Comparison of ENCODE assay signal across 10 mouse cellular contexts in the genomic region with DNA sequence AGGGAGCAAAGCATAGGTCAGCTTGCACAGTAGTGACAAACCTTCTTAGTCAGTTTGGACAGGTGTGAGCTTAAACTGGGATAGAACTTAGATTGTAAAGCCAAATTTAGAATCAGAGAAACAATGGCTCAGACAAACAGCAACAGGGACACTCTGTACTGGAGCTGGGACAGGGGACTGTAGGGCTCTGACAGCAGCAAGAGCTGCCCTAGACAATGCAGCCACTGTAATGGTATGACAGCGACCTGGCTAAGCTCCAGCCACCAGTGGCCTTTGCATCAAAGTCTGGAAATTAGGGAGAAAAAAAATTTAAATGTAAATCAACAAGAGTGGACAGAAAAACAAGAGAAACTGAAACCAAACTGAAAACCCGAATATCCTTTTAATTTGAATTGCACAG. TPM values are rescaled to one million over a fixed set of nuclear protein-coding genes. Genes with fewer than 3 reads are reported as not detected.
A peak's percentile ranks its signal among the peaks of the same experiment; 100 is the strongest.
DNase-seq lines count a peak whose midpoint lies in the region; ATAC-seq lines count a peak whose summit lies in the region.
"Had no signal": no experiment of that assay in that cellular context is flagged by ENCODE, and none has a peak within 500 bp of the region (broad histone marks: within the 10 kb centered on the region; RNA-seq: fewer than 3 reads in every experiment).

No protein-coding gene starts in this region.

- peak; percentile 67 for DNase-seq in layer of hippocampus, adult 11-12 months (ENCODE audit: low spot score)
- DNase-seq in layer of hippocampus, postnatal 10 days (ENCODE audit: low spot score in 2 of 2) = no peak
- DNase-seq in cerebellum, adult 18-20 months = peak; percentile 13 to 18
- DNase-seq in heart, postnatal 10 days = peak; percentile 20 to 35
- DNase-seq in left cerebral cortex, postnatal 4 days = peak; percentile 28
- no peak for DNase-seq in liver, embryonic 11.5 days (ENCODE audit: low spot score)
- no peak for DNase-seq in ovary, postnatal 14 days (ENCODE audit: low spot score)
- DNase-seq in B cell, adult 2 months = no peak

- H3K9me3 ChIP-seq in liver, embryonic 11.5 days (ENCODE audit: control insufficient read depth, low read length) = no peaks in the 10 kb centered on the region
- H3K9me3 ChIP-seq: limb, embryonic 15.5 days had no signal

- 63% methylated on average over 2 of the region's 2 CpGs for WGBS in liver, embryonic 11.5 days

- ATAC-seq in liver, embryonic 11.5 days (replicated peaks; ENCODE audit: low FRiP score) = no peak
- ATAC-seq: Patski had no signal

- no peaks in the 10 kb centered on the region for H3K4me1 ChIP-seq in liver, embryonic 11.5 days (replicated peaks; ENCODE audit: control insufficient read depth, insufficient read depth, low read length)
- H3K4me1 ChIP-seq: limb, embryonic 15.5 days had no signal

- intact Hi-C loops in heart, postnatal 10 days (cut with DNase I) = no loop called here
- intact Hi-C loops in left cerebral cortex, postnatal 4 days (cut with DNase I) = no loop called here

- H3K4me3 ChIP-seq in liver, embryonic 11.5 days (ENCODE audit: low read depth, low read length) = no peak overlapping the region
- H3K4me3 ChIP-seq: limb, embryonic 15.5 days had no signal

- no peak overlapping the region for H3K27ac ChIP-seq in liver, embryonic 11.5 days (ENCODE audit: low read depth, low read length)
- H3K27ac ChIP-seq: limb, embryonic 15.5 days had no signal

- no peak overlapping the region for H3K4me2 ChIP-seq in liver, embryonic 11.5 days
- H3K4me2 ChIP-seq: limb, embryonic 15.5 days had no signal

- H3K9ac ChIP-seq in liver, embryonic 11.5 days (ENCODE audit: low read depth, low read length) = no peak overlapping the region
- H3K9ac ChIP-seq: limb, embryonic 15.5 days had no signal

- H3K27me3 ChIP-seq in liver, embryonic 11.5 days (replicated peaks; ENCODE audit: control insufficient read depth, insufficient read depth, low read length) = no peaks in the 10 kb centered on the region
- H3K27me3 ChIP-seq: limb, embryonic 15.5 days had no signal

- no peaks in the 10 kb centered on the region for H3K36me3 ChIP-seq in liver, embryonic 11.5 days (ENCODE audit: control insufficient read depth, insufficient read depth, low read length)
- H3K36me3 ChIP-seq: limb, embryonic 15.5 days had no signal

RNA-seq across cellular contexts. Expression of gene Armc3, which starts 53.2 kb away (rescaled TPM):
- 1 to 10 TPM; 1.1 to 1.4 TPM for total RNA-seq in layer of hippocampus, postnatal 10 days (2021)
- total RNA-seq in heart, postnatal 10 days (2021) = not detected
- 1 to 10 TPM in 1 of 2 experiments, under 1 TPM in 1; 0.96 to 1.1 TPM for total RNA-seq in left cerebral cortex, postnatal 4 days (2021)
- 0.11 TPM in 1 of 2 replicates, not detected in the other for polyA plus RNA-seq in liver, embryonic 11.5 days (2014; fragmentation: Nextera tagmentation; extraction: Ambion mirVana)
- polyA plus RNA-seq: Patski had no signal

Comparison
In these comparisons a context has a peak if more than half of its experiments do, and no peak if none do; other contexts are left out.
1. DNase-seq: peak in layer of hippocampus, adult 11-12 months (single experiment), cerebellum, adult 18-20 months (2 of 2), heart, postnatal 10 days (2 of 2) and left cerebral cortex, postnatal 4 days (single experiment); none in layer of hippocampus, postnatal 10 days (0 of 2), liver, embryonic 11.5 days (single experiment), ovary, postnatal 14 days (single experiment) and B cell, adult 2 months (0 of 2).